Mouse (Mus musculus): ENCODE results near the gene Umod. TPM values are rescaled to one million over a fixed set of nuclear protein-coding genes. Genes with fewer than 3 reads are reported as not detected.

Gene Umod
- not detected for total RNA-seq (2021)

DNA sequence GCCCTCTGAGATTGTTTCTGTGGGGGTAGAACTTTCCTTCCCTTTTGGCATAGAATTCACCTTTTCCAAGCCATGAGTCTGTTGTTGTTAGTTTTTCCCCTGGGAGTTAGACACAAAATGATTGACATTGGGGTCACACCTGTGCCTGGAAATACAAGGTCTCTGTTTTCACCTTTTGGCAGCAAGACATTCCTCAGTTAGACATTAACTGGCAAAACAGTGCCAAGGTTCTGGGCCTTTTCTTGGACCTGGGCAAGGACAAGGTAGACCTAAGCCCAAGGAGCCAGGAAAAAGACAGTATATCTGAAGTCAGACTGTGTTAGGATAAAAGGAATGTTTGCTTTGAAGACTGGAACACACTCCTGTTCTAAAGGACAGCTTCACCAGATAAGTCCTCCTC is at the start of gene Umod:
Gene Umod, minus strand, starts transcription at position 27 of the 400 bp plus-strand sequence.
- intact Hi-C loops (cut with DNase I), result no loop called here
- no peak for DNase-seq

GRCm38 (mm10) chr7:119528617-119529016 is 49.5 kb upstream of the Umod start:
- intact Hi-C loops (cut with DNase I), result no loop called here

DNA sequence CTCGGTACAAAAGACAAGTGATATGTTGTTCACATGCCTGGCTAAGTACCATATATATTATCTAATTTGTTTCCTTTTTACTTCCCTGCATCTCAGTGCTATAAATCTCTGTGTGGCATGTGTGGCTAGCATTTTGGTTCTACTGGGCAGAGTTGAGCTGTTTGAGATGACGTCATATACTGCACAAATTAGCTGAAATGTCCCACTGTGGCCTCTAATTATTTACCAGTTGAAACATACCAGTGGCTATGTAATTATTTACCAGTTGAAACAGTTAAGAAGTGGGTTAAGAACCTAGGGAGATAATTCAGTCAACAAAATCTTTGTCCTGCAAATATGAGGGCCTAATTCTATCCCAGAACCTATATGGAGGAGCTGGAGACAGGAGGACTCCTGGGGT is 48.5 kb upstream of the Umod start:
- intact Hi-C loops (cut with DNase I), result no loop called here
- no peak for DNase-seq

More at GRCm38 (mm10) chr7:119528617-119529016, 49.5 kb upstream of the Umod start:
- DNase-seq, result no peak

DNA sequence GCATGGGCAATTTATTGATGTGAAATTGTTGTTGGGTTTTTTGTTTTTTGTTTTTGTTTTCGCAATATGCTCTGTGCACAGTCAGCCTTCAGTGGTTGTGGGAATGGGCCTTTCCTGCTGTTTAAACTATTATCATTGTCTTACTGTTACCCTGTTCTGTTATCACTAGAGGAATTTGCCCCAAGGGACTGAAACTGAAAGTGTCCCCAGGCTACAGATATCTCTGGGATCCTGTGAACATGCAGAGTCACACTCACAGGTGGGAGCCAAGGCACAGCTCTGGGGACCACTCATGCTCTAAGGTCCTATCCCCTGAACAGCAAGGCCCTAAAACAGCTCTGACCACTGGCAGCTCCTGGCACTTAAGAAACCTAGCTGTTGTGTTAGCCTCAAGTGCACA is 48.1 kb upstream of the Umod start:
- no peak for DNase-seq
- intact Hi-C loops (cut with DNase I), result no loop called here

DNA sequence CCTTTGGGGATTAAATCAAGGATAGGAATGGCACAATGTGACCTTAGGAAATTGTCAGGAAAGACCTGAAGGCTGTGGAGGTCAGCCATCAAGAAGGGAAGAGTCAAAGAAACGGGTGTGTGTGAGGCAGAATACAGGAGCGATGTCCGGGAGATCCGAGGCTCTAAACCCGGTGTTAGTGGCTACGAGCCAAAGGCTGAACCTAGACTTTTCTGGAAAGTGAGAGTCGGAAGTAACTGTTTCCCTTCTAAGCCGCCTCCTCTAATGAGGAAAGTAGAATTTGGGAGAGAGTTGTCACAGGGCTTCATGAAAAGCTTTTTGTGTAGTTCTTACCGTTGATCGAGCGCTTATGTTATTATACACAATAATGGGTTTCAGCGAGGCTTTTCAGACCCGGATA is 47.4 kb upstream of the Umod start:
- intact Hi-C loops (cut with DNase I), result no loop called here
- DNase-seq, result no peak

- no peak for DNase-seq
- intact Hi-C loops (cut with DNase I), result no loop called here
Observed at GRCm38 (mm10) chr7:119525881-119526281, 46.8 kb upstream of the Umod start.

GRCm38 (mm10) chr7:119523389-119523788 is 44.3 kb upstream of the Umod start, which contains the start of gene Pdilt:
TSS of gene Pdilt (minus strand) at chr7:119523489.
- intact Hi-C loops (cut with DNase I), result no loop called here
- DNase-seq, result no peak

GRCm38 (mm10) chr7:119522385-119522784 is 43.3 kb upstream of the Umod start:
- intact Hi-C loops (cut with DNase I), result no loop called here

DNA sequence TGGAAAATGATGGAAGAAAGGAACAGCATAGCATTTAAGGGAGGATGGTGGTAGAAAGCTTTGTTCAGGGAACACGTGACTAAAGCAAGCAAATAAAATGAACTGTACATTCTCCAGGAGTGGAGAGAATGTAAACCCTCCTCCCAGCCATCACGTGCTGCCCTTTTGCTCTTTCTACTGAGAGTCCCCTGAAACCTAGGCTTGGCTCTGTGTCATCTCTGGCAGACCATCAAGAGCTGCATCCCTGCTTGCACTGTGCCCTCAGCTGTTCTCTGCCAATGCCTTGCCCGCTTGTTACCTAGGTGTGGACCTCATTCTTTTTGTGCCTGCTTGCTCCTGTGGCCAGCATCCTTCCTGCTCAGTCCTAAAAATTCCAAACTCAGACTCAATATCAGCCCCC is 42.7 kb upstream of the Umod start:
- DNase-seq, result no peak
- intact Hi-C loops (cut with DNase I), result no loop called here

More at GRCm38 (mm10) chr7:119522385-119522784, 43.3 kb upstream of the Umod start:
- DNase-seq, result no peak

- intact Hi-C loops (cut with DNase I), result loop anchor here (5.0 kb wide), 1 partner anchor 507 kb away; no protein-coding TSS in a partner anchor
- DNase-seq, result peak; percentile 75
Observed at GRCm38 (mm10) chr7:119519654-119520053, 40.6 kb upstream of the Umod start.

GRCm38 (mm10) chr7:119519163-119519562 is 40.1 kb upstream of the Umod start, which contains the start of gene Acsm5:
TSS of gene Acsm5 (plus strand) at chr7:119519463.
- intact Hi-C loops (cut with DNase I), result loop anchor here (5.0 kb wide), 1 partner anchor 507 kb away; no protein-coding TSS in a partner anchor
- DNase-seq, result no peak

GRCm38 (mm10) chr7:119516272-119516558 is 37.1 kb upstream of the Umod start:
- no peak for DNase-seq
- intact Hi-C loops (cut with DNase I), result loop anchor here (5.0 kb wide), 1 partner anchor 504 kb away; no protein-coding TSS in a partner anchor

- intact Hi-C loops (cut with DNase I), result loop anchor here (5.0 kb wide), 1 partner anchor 503 kb away; no protein-coding TSS in a partner anchor
- DNase-seq, result peak; percentile 53
Observed at GRCm38 (mm10) chr7:119515492-119516271, 36.6 kb upstream of the Umod start.

- DNase-seq, result peak; percentile 48
- intact Hi-C loops (cut with DNase I), result no loop called here
Observed at GRCm38 (mm10) chr7:119513056-119513455, 34.0 kb upstream of the Umod start.

- intact Hi-C loops (cut with DNase I), result no loop called here
- no peak for DNase-seq
Observed at GRCm38 (mm10) chr7:119511143-119511542, 32.1 kb upstream of the Umod start.

DNA sequence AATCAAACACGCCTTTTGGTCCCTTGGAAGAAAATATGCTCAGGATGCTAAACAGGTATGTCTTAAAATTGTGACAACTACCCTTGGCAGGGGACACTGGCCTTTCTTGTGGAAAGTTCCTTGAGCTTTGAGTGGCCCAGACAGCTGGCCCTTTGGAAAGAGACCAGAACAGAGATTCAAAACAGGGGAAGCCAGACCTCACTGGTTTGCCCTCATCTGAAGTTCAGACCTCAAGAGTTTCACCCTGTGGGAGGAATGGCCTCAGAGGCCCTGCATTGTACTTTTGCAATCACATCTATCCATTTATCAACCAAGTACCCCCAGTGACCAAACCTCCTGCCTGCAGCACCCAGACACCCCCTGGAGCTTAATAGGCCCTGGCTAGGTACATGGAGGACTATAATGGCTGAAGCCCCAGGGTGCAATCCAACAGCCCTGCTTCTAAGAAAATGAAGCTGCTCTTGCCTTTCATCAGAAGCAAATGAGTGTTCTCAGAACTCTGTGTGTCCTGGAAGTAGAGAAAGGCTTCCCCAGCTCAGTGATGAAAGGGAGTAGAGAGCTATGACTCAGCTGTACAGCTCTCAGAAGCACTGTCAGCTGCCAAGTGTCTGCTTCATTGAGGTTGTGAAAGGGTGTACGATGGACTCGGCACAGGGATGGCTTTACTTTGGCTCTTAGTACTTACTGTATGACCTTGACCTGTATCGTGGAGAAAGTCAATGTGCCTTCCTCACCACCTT is 11.1 kb upstream of the Umod start:
- intact Hi-C loops (cut with DNase I), result no loop called here
- DNase-seq, result no peak

GRCm38 (mm10) chr7:119486683-119487082 is 7.6 kb upstream of the Umod start:
- intact Hi-C loops (cut with DNase I), result no loop called here
- no peak for DNase-seq

DNA sequence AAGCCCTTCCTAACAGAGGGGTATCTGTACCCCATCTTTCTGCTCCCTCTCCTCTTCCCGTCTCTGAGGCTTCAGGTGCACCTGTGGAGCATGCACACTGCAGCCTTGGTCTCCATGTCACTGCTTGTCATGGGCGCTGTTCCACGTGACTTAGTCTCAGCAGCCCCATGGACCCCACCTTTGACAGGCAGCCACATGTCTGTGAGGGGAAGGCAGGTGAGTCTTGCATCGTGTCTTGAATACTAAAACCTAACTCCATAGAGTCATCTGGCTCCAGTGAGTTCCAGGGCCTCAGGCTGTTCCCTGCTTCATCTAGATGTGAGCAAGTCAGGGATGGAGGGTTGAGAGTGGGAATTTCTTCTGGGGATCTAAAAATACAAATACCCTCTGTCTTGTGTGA is 5.1 kb upstream of the Umod start:
- no peak for DNase-seq
- intact Hi-C loops (cut with DNase I), result no loop called here

- DNase-seq, result no peak
- intact Hi-C loops (cut with DNase I), result no loop called here
Observed at GRCm38 (mm10) chr7:119476500-119477389, 2.3 kb downstream of the Umod start.

- DNase-seq, result no peak
- intact Hi-C loops (cut with DNase I), result no loop called here
Observed at GRCm38 (mm10) chr7:119459185-119459584, 19.9 kb downstream of the Umod start, which contains the start of gene Gp2. TSS of gene Gp2 (minus strand) at chr7:119459285.

DNA sequence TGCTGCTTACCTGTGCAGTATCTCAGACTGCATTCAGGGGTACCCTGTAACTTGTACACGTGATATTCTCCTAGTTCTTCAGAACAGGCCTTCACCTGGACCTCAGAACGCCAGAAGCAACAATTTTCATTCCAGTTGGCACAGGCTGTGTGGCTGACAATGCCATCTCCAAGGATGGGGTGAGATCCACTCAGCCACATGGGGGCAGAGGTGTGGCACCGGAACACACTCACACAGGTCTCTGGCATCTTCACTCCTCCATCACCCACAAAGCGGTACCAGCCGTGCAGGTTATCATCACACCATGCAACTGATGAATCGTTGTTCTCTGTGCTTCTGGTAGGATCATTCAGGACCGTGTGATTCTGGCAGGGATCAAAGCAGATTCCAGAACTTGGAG is 24.9 kb downstream of the Umod start:
- intact Hi-C loops (cut with DNase I), result no loop called here
- no peak for DNase-seq

All from left cerebral cortex, postnatal 4 days (tissue).